Mouse (Mus musculus) megakaryocyte-erythroid progenitor cell, adult 5-6 weeks (primary cell): ENCODE measurements around the gene Rap1gds1. TPM values are rescaled to one million over a fixed set of nuclear protein-coding genes. Genes with fewer than 3 reads are reported as not detected.

Experiments used
- ATAC-seq: replicated peaks from 2 replicates; pipeline ENCODE4 v1.8.0; 2016; ENCODE audit warnings: mild to moderate bottlenecking, inconsistent platforms; ENCODE audit not compliant: severe bottlenecking, poor library complexity, low FRiP score, low TSS enrichment
- total RNA-seq, 2 experiments: library from RNA; stranded (forward) in 1 of 2; stranded (reverse) in 1 of 2; fragments of 200-1000, 215-1000 nt in 1 of 2; fragments of >200 nt in 1 of 2; fragmentation: Nextera tagmentation in 1 of 2; gene quantifications; 2 replicates each; pipeline ENCODE4 v1.2.3; 2014 to 2017

The Rap1gds1 gene
- total RNA-seq (2014; fragmentation: Nextera tagmentation) (24.3 and 37.1 TPM in 2 replicates), total RNA-seq (2017) (18.3 and 20.8 TPM in 2 replicates)

- ATAC-seq: peak; percentile 55
Observed at GRCm38 (mm10) chr3:139074484-139075211, at the start of gene Rap1gds1. Gene Rap1gds1 (minus strand): TSS chr3:139075201.

GRCm38 (mm10) chr3:139118446-139118845 is 43.4 kb upstream of the Rap1gds1 start:
- no peak for ATAC-seq

GRCm38 (mm10) chr3:139116733-139117337 is 41.8 kb upstream of the Rap1gds1 start:
- no peak for ATAC-seq

GRCm38 (mm10) chr3:139112335-139112973 is 37.5 kb upstream of the Rap1gds1 start:
- ATAC-seq: no peak

- ATAC-seq: no peak
Observed at GRCm38 (mm10) chr3:139111877-139112276, 36.9 kb upstream of the Rap1gds1 start.

GRCm38 (mm10) chr3:139108176-139108575 is 33.2 kb upstream of the Rap1gds1 start:
- ATAC-seq: no peak

GRCm38 (mm10) chr3:139103914-139104313 is 28.9 kb upstream of the Rap1gds1 start:
- no peak for ATAC-seq

- ATAC-seq: no peak
Observed at GRCm38 (mm10) chr3:139103346-139103745, 28.3 kb upstream of the Rap1gds1 start.

GRCm38 (mm10) chr3:139101941-139102340 is 26.9 kb upstream of the Rap1gds1 start:
- ATAC-seq: no peak

- ATAC-seq: no peak
Observed at GRCm38 (mm10) chr3:139099284-139099683, 24.3 kb upstream of the Rap1gds1 start.

GRCm38 (mm10) chr3:139095894-139096293 is 20.9 kb upstream of the Rap1gds1 start:
- ATAC-seq: no peak

GRCm38 (mm10) chr3:139088526-139088925 is 13.5 kb upstream of the Rap1gds1 start:
- ATAC-seq: no peak

- ATAC-seq: no peak
Observed at GRCm38 (mm10) chr3:139083778-139084539, 9.0 kb upstream of the Rap1gds1 start.

GRCm38 (mm10) chr3:139079831-139080230 is 4.8 kb upstream of the Rap1gds1 start:
- no peak for ATAC-seq

GRCm38 (mm10) chr3:139078010-139078409 is 3.0 kb upstream of the Rap1gds1 start:
- ATAC-seq: no peak

- no peak for ATAC-seq
Observed at GRCm38 (mm10) chr3:139076059-139076455, 1.1 kb upstream of the Rap1gds1 start.

- peak; percentile 85 for ATAC-seq
Observed at GRCm38 (mm10) chr3:139075333-139076058, 495 bp upstream of the Rap1gds1 start.

GRCm38 (mm10) chr3:139073801-139074483 is 1.1 kb downstream of the Rap1gds1 start:
- no peak for ATAC-seq

GRCm38 (mm10) chr3:139069539-139069938 is 5.5 kb downstream of the Rap1gds1 start:
- no peak for ATAC-seq
